Mouse (Mus musculus) kidney, postnatal 10 days (tissue): ENCODE measurements around the gene Gpalpp1.

Experiments
- DNase-seq: peaks from one replicate; pipeline ENCODE4 v3.0.0; 2021; ENCODE audit warnings: mixed read lengths

Gene Gpalpp1

DNA sequence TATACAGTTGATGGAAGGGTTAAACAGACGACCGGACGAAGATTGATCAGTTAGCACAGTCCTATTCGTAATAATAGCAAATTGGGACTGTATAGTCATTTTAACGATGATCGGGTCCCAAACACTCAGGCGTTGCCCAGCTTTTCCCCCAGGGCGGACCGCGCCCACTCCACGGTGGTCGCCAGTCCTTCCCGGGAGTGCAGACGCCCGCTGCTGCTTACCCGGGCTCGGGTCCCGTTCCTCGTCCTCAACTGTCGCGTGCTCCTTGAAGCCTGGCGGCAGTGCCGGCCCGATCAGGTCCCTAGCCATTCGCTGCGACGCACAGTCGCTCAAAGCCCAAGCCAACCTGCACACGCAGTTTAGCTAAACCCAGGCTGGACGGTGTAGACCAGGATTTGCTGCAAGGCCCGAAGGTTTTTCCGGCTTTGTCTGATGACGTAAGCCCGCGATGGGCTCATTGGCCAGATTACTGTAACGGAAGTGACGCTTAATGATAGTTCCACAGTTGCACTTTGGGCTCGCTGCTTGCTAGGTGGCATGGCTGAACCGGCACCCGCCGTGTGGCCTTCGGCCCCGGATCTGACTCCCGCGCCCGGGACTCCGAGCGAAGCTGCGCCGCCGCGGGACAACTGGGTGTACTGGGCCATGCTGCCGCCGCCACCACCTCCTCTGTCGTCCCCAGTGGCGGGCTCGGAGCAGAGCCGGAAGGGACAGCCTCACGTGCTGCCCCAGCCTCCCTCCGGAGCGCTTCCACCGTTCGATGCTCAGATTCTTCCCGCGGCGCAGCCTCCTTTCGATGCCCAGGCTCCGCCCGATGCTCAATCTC is at the start of gene Gpalpp1, which contains the start of gene Nufip1:
TSS of gene Gpalpp1 (minus strand) at position 365 of the 826 bp plus-strand sequence.
TSS of gene Nufip1 (plus strand) at position 496 of the 826 bp plus-strand sequence.
- DNase-seq = peak; percentile 93

GRCm38 (mm10) chr14:76158192-76158785 is 47.7 kb upstream of the Gpalpp1 start:
- no peak for DNase-seq

DNA sequence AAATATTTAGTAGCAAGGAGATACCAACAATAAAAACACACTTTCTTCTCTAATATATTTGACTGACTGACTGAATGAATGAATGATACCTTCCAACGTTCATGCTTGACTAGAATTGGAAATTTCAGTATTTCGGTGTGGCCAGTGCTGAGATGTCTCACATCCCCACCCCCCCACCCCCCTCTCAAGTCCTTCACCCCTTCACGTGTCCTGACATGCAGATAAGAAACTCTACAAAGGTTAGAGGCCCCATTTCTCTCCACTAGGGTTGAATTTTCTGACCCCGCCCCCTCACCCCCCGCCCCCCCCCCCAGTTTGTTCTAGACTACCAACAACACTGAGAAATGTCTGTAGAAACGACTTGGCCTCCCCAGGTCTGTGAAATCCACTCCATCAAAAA is 43.3 kb upstream of the Gpalpp1 start:
- no peak for DNase-seq

DNA sequence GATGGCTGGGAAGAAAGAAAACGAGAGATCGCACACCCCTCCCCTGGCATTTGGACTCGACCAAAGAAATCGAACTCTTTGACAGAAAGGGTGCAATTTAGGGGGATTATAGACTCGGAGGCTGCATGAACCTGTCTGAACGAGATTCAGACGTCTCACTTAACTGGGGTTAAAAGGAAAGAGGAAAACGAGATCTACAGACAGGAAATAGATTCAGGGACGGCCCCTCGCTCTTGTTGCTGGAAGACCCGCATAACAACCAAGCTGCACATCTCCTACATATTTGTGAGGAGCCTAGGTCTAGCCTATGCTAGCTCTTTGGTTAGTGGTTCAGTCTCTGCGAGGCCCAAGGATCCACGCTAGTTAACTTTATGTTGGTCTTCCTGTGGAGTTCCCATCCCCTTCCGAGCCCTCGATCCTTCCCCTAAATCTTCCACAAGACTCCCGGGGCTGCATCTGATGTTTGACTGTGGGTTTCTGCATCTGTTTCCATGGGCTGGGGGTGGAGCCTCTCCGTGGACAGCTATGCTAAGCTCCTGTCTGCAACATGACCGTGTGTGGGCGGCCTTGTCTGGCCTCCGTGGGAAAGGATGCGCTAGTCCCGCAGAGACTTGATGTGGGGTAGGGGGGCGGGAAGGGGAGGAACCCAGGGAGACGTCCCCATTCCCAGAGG is 42.6 kb upstream of the Gpalpp1 start:
- DNase-seq = peak; percentile 35

- peak; percentile 95 for DNase-seq
Measured at GRCm38 (mm10) chr14:76152162-76153002, 41.8 kb upstream of the Gpalpp1 start.

DNA sequence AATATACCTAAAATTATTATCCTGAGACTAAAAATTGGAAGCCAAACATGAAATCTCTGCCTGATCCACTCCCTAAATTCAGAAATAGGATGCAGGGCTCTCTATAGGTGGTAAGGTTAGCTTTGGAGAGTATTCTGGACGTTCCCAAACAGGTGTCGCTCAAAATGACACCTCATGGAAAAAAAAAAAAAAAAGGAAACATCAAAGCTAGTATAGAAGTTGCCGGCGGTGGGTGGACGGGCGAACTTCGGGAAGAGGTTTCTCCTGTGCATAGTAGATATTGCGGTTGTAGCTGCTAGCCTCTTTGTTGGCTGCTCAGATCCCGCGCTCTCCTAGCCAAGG is 41.2 kb upstream of the Gpalpp1 start:
- DNase-seq = no peak

DNA sequence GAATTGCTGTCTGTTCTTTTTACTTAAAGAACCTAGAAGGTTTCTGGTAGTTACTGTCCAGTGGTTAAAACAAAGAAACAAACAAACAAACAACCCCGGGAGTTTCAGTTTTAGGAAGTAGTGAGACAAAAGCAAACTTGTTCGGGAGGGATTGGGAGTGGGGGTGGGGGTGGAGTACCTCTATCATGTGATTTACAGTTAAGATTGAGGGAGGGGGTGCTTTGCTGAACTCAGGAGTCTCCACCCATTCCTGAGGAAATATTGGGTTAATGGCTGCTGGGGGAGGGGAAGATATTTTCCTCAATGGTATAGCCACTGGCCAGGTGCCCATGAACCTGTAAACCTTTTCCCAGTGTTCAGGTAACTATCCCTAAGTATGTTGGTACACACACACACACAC is 40.5 kb upstream of the Gpalpp1 start:
- DNase-seq = no peak

DNA sequence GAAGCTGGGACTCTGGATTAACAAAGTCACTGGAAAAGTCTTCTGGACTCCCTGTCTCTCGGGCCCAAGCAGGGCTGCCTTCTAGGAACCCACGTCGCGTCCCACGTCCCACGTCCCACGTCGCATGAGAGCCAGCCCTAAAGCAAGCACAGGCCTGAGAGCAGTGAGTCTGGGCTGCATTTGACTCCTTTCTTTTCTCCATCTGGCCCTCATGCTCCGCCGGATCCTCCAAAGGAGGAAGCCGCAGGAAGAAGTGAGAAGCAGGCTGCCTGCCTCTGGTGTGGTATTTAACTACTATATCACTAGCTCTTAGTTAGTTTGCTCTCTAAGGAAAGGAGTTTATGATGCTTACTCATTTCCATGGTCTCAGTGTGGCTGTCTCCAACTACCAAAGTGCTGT is 39.9 kb upstream of the Gpalpp1 start:
- DNase-seq = no peak

- DNase-seq = peak; percentile 79
Measured at GRCm38 (mm10) chr14:76149531-76150179, 39.1 kb upstream of the Gpalpp1 start.

- DNase-seq = no peak
Measured at GRCm38 (mm10) chr14:76148294-76148693, 37.7 kb upstream of the Gpalpp1 start.

GRCm38 (mm10) chr14:76147061-76147460 is 36.5 kb upstream of the Gpalpp1 start:
- no peak for DNase-seq

GRCm38 (mm10) chr14:76145868-76146267 is 35.3 kb upstream of the Gpalpp1 start:
- no peak for DNase-seq

GRCm38 (mm10) chr14:76145248-76145647 is 34.7 kb upstream of the Gpalpp1 start:
- DNase-seq = no peak

GRCm38 (mm10) chr14:76134975-76135374 is 24.4 kb upstream of the Gpalpp1 start:
- no peak for DNase-seq

- DNase-seq = no peak
Measured at GRCm38 (mm10) chr14:76128174-76128573, 17.6 kb upstream of the Gpalpp1 start.

- DNase-seq = no peak
Measured at GRCm38 (mm10) chr14:76127311-76127710, 16.8 kb upstream of the Gpalpp1 start.

DNA sequence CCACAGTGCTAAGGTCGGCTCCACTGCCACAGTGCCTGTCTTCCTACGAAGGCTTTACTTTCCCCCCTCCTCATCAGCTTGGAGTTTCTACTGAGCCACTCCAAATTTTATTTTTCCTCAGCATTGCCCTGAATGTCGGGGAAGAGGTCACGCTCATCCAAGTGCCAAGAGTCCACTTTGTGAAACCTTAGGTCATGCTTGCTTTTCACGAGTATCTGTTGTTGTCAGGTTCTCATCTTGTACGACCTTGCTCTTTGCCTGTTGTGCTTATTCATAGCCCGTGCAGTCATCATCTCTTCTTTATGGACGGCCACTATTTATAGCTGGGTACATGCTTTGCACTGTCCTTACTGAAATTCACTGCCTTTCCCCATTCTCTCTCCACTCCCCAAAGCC is 12.1 kb upstream of the Gpalpp1 start:
- DNase-seq = no peak

GRCm38 (mm10) chr14:76121901-76122662 is 11.5 kb upstream of the Gpalpp1 start:
- peak; percentile 70 for DNase-seq

DNA sequence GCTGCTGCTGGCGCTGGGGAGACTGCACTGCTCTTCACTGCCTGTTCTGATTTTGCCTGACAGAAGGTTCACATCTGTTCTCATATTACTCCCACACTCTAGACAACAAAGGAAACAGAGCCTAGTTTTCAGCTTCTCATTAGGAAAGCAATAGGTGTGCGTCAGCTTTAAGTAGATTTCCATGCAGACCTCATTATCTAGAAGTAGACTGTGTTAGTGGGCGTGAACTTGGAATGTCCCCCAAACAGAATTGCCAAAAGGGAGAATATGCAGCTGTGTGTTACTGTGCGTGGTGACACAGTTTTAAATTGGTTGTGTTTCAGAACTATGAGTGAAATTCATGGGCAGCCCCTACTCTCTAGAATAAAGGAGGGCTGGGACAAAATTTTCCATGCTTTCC is 9.9 kb upstream of the Gpalpp1 start:
- DNase-seq = no peak

DNA sequence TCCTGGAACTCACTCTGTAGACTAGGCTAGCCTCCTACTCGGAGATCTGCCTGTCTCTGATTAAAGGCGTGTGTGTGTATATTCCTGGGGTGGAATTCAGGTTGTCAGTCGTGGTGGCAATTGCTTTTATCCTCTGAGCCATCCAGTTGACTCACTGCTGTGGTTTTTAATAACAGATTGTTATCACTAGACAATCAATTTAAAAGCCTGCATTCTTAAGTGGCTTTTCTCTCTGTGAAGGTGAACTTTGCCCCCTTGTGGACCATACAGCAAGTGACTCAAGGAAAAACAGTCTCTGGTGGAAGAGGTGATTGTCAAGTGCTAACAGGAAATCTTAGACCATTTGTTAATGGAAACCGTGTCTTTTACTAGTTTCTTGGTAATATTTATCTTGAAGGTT is 8.4 kb upstream of the Gpalpp1 start:
- no peak for DNase-seq

DNA sequence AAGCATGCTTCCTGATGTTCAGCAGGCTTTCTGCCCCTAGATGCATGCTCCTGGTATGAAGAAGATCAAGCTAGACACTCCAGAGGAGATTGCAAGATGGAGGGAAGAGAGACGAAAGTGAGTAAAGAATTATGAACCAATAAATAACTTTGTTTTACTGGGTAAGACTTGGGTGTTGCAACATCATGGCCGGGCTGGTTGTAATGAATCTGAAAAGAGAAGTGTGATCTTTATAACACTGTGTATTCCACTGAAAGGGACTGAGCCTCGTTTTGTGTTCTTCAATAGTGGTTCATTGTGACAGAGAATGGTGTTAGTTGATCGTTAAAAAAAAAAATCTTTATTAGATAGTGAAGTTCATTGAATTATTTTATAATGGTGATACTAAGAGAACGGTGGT is 5.2 kb upstream of the Gpalpp1 start:
- DNase-seq = no peak

- DNase-seq = no peak
Measured at GRCm38 (mm10) chr14:76099543-76099942, 11.0 kb downstream of the Gpalpp1 start.
